Mouse (Mus musculus) inflammation-experienced regulatory T-cells, adult 6 months (primary cell): ENCODE data around the gene Sirt2. TPM values are rescaled to one million over a fixed set of nuclear protein-coding genes. Genes with fewer than 3 reads are reported as not detected.

Experiments used
- ATAC-seq: one replicate; pipeline ENCODE4 v1.8.0; 2017
- polyA plus RNA-seq, 3 experiments: library from polyadenylated mRNA; unstranded; fragments of 100-300 nt; shearing (Covaris generic); gene quantifications; one replicate each; pipeline ENCODE4 v1.2.1; 2017

Sirt2 gene
- polyA plus RNA-seq: 100 to 1,000 TPM in 1 of 3 experiments, 10 to 100 TPM in 2; 65.3 to 134 (median 90.9) TPM

- ATAC-seq: peak; percentile 95
Measured at GRCm38 (mm10) chr7:28766173-28766879, at the start of gene Sirt2. TSS of gene Sirt2 (plus strand) at chr7:28766735.

- ATAC-seq: no peak
Measured at GRCm38 (mm10) chr7:28717726-28718125, 48.8 kb upstream of the Sirt2 start.

GRCm38 (mm10) chr7:28719159-28719558 is 47.4 kb upstream of the Sirt2 start:
- ATAC-seq: no peak

DNA sequence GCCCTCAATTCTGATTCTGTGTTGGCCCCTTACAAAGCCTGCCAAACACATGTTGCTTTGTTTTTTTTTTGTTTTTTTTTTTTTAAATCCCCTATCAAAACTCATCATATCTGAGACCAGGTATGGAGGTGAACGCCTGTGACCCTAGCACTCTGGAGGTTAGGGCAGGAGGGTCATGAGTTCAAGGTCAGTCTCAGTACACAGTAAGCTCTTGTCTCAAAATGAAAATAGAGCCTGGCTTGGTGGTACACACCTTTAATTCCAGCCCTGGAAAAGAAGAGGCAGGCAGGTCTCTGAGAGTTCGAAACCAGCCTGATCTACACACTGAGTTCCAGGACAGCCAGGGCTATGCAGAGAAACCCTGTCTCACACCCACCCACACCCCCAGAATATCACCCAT is 46.9 kb upstream of the Sirt2 start:
- ATAC-seq: no peak

DNA sequence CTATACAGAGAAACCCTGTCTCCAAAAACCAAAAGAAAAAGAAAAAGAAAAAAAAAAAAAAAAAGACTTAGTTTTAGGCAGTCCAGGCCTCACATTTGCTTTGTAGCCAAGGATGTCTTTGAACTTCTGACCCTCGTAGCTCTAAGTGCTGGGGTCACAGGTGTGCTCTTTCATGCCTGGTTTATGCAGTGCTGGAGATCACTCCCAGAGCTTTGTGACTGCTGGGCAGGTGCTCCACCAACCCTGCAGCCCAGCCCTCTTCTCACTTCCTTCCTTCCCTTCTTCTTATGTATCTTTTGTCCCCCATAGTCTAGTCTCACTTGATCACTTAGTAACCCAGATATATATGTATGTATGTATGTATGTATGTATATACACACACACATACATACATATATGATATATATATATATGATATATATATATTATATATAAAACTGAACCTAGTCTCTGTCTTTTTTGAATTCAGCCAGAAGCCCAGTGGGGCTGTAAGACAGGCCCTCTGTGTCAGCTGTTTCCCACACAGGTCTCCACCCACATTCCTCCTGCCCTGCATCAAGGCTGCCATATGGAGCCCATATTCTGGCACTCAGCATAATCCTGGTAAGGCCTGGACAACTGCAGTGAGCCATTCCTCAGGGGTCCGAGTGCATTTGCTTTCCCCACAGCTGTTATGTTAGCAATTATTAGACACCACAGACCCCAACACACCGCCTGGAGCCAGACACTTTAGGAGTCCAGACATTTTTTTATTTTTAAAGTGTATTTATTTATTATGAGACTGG is 45.6 kb upstream of the Sirt2 start:
- ATAC-seq: no peak

DNA sequence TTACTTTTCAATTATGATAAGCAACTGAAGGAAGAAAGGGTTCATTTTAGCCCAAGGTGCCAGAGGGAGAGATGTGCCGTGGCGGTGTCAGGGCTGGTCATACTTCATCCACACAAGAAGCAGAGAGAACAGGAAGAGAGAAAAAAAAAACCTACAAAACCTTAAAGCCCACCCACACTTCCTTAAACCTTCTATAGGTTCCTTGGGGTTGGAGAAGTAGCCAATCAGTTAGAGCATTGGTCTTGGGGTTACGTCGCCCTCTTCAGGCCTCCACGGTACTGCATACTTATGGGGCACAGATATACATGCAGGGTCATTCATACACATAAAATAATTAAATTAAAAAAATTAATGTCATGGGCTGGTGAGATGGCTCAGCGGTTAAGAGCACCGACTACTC is 44.5 kb upstream of the Sirt2 start:
- ATAC-seq: no peak

DNA sequence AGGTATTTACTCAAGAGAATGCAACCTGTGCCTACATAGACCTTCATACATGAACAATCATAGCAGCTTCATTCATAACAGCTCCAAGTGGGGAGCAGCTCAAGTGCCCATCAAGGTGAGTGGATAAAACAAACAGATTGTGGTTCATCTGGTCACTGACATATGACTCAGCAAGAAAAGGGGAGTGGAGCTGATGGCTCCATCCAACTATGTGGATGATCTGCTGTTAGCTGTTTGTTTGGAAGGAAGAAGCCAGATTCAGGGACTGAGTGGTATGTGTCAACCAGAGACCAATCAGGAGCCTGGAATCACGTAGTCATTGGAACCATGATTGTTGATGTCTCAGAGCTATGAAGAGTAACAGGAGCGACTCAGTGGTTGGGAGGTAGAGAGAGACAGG is 41.9 kb upstream of the Sirt2 start:
- no peak for ATAC-seq

GRCm38 (mm10) chr7:28726600-28726999 is 39.9 kb upstream of the Sirt2 start:
- peak; percentile 87 for ATAC-seq

DNA sequence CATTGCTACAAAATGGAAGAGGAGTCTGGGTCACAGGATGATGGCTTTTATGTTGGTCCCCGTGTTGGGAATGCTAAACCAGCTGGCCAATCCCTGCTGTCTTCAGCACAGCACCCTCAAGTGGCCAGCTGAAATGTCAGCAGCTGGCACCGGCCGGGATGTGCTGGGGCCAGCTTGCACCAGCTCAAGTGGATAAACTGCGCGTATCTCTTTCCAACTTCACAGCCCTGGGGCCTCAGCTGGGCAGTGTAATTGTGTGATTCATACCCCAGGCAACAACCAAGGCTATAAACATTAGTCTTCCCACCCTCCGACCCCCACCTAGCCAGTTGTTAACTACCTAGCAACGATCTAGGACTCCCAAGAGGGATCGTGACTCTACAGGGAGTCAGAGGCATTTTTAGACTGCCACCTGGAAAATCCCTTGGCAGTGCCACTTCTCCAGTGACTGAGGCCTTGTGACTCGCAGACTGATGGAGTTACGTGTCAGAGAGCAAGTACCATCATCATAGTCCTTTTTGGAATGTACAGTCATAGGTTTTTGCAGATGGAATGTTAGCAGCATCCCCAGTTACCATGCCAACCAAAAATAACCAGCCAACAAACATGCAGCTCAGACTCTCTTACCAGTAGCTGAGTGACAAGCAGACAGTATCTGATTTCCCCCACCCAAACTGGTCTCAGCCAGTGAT is 38.7 kb upstream of the Sirt2 start:
- no peak for ATAC-seq

- ATAC-seq: peak; percentile 63
Measured at GRCm38 (mm10) chr7:28732341-28733142, 34.0 kb upstream of the Sirt2 start.

DNA sequence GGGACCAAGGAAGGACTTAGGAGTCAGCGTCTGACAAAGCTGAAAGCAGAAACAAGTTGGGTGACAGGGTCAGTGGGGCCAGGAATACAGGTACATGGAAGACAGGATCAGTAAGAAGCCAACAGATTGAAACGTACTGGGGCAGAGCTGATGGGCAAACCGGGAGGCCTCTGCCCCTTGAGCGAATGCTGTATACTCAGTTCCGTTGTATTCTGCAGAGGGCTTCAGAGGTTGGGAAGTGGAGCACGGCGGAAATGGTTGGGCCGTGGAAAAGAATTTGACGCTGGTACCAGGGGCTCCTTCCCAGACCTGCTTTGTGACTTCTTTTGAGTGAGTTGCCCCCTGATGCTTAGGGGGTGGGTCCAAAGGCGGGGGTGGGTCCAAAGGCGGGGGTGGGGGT is 33.3 kb upstream of the Sirt2 start:
- ATAC-seq: no peak

DNA sequence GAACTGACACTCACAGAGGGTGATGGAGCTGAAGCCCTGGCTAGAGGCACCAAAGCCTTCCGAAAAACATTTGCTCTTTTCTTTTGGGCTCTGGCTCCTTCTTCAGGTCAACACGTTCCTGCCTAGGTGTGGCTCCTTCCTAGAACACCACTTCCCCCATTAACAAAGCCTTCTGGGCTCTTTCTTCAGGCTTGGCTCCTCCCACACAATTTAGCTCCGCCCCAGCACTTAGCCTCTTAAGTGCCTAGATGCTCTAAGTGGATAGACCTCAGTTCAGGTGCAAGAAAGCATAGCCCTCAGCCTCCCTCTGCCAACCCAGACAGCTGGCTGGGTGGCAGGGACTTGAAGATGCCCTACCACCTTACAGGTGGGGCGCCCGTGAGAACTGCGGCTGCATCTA is 30.8 kb upstream of the Sirt2 start:
- ATAC-seq: no peak

GRCm38 (mm10) chr7:28739829-28740228 is 26.7 kb upstream of the Sirt2 start:
- ATAC-seq: no peak

GRCm38 (mm10) chr7:28740949-28741348 is 25.6 kb upstream of the Sirt2 start:
- ATAC-seq: no peak

DNA sequence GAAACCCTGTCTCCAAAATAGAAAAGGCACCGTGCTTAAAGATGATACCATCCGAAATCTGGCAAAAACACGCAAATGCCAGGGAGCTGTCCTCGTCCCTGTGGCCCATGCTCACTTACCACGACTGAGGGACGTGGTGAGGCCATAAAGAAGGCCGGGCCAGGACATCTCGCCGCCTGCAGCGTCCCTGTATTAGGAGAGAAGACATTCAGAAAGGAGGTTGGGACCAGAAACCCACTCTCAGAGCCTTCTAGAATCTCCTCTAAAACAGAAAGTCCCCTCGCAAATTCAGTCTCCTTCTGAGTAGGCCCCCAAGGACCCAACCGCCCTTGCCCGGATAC is 25.2 kb upstream of the Sirt2 start:
- ATAC-seq: peak; percentile 19

DNA sequence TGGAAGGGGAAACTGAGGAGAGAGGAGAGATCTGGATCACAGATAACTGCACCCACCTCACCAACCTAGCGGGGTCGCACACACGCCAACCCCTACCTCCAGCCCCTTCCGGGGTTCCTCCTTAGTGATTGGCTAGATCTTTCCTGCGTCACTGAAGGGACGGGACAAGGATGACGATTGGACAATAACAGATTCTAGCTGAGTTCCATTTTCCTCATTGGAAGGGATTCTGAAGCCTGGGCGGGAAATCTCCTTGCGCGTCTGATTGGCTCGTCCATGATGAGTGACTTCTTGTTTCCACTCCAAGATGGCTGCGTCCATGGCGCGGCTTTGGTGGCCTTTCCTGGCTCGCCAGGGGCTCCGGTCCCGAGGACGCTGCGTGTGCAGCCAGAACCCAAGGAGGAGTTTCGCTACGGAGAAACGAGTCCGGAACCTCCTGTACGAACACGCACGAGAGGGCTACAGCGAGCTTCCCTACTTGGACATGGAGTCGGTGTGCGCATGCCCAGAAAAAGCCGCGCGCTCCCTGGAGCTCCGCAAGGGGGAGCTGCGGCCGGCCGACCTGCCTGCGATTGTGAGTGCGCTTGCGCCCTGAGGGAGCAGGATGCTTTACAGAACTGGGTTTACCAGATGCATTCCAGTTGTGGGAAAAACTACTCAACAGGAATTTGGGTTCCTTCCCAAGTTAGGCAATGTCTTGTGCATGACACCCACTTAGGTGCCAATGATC is 24.7 kb upstream of the Sirt2 start, which contains the start of the genes Mrps12 and Sars2:
Gene Mrps12 (minus strand): TSS at position 112 of the 730 bp plus-strand sequence.
Gene Sars2 (plus strand): TSS at position 284 of the 730 bp plus-strand sequence.
- peak; percentile 98 for ATAC-seq

GRCm38 (mm10) chr7:28749935-28750334 is 16.6 kb upstream of the Sirt2 start:
- ATAC-seq: no peak

GRCm38 (mm10) chr7:28756079-28756478 is 10.5 kb upstream of the Sirt2 start, which contains the start of gene Ccer2:
TSS of gene Ccer2 (plus strand) at chr7:28756174.
- ATAC-seq: no peak

DNA sequence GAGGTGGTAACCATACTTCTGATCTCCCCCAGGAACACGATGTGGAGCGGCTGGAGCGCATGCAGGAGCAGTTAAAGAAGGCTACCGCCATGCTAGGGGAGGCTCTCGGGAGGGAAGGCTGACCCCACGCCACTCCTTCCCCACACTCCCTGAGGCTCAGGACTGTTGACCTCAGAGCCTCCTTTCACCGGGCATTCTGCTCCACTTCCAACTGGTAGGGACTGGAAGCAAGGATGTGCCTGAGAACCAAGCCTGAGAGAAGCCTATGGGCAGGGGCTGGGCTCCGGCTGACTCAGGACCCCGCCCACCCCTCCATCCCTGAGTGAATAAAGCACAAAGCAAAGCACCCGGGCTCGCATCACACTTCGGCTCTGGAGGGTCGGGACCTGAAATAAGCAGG is 7.9 kb upstream of the Sirt2 start:
- no peak for ATAC-seq

DNA sequence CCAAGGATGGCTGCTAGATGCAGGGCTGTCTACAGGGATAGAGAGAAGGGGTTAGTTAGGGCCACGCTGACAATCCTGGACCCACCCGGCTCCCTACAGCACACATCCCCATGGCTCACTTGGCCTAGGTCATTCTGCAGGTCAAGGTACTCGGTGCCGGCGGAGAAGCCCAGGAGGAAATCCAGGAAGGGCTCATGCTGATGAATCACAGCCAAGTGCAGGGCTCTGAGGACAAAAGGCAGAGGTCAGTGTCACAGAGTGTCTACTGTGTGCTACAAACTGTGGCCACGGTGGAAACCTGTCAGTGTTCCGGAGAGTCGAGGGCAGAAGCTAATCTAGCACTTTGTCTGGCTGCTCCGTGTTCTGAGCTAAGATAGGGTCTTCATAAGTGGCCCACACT is 4.6 kb upstream of the Sirt2 start:
- no peak for ATAC-seq

DNA sequence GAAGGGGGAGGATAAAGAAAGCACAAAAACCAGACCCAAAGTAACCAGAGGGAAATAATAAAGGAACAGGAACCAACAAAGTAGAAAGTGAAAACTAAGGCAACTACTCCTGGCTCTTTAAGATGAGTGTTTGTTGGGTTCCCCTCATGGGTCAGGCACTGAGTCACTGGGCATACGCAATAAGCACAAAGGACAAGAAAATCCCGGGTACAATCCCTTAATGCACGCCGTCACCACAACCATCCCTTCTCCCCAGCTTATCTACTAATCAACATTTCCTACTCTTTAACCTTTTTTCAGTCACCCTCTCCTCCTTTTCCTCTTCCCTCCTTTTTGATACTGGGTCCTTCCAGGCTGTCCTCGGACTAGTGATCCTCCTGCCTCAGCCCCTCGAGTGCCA is 1.3 kb upstream of the Sirt2 start:
- no peak for ATAC-seq

- ATAC-seq: no peak
Measured at GRCm38 (mm10) chr7:28766910-28767309, 375 bp downstream of the Sirt2 start.
